Mouse (Mus musculus): Measurements from ENCODE around the gene Kidins220. TPM values are rescaled to one million over a fixed set of nuclear protein-coding genes. Genes with fewer than 3 reads are reported as not detected.

Gene Kidins220
- total RNA-seq, 2 experiments from 2014 or later, result 43.8 to 50.9 TPM

GRCm38 (mm10) chr12:24963393-24964022 is 11.2 kb upstream of the Kidins220 start:
- no peak for DNase-seq

GRCm38 (mm10) chr12:24965406-24965805 is 9.3 kb upstream of the Kidins220 start:
- DNase-seq, result no peak

DNA sequence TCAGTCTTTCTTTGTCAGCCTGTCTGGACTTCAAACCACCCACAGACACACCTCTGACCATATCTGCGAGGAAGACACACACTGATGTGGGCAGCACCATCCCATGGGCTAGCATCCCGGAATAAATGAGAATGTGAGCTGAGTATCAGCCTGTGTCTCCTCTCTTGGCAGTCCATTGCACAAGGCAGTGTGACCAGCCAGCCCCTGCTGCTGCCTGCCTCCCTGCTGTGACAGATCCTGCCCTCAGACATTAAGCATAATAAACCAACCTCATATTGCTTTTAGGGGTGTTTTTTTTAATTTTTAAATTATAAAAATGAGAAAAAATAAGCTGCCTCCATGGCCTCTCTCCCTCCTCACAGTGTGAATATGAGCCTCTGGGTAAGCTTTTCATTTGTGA is 8.7 kb upstream of the Kidins220 start:
- no peak for DNase-seq

DNA sequence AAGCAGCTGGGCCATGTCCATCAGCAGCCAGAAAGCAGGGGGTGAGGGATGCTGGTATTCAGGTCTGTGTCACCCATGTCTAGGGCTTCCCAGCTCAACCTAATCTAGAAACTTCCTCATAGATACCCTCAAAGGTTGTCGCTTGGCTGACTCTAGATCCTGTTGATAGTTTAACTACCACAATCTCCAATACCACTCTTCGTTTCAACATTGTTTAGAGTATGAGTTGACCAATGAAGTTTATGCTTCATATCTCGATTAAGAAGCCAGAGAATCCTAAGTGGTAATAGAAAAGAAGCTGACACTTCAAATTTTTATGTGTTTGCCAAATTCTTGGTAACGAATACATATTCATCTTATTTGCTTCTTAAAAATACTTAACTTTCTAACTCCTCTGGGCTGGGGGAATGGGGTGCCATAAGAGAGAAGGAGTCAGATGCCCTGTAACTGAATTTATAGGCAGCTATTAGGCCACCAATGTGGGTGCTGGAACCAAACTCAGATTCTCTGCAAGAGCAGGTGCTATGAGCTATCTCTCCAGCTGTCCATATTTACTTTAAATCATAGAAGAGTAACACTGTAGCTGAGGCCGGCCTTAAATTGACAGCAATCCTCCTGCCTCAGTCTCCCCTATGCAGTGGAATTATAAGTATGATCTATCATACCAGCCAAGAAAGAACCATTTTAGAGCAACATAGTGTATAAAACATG is 3.1 kb upstream of the Kidins220 start:
- DNase-seq, result no peak

DNA sequence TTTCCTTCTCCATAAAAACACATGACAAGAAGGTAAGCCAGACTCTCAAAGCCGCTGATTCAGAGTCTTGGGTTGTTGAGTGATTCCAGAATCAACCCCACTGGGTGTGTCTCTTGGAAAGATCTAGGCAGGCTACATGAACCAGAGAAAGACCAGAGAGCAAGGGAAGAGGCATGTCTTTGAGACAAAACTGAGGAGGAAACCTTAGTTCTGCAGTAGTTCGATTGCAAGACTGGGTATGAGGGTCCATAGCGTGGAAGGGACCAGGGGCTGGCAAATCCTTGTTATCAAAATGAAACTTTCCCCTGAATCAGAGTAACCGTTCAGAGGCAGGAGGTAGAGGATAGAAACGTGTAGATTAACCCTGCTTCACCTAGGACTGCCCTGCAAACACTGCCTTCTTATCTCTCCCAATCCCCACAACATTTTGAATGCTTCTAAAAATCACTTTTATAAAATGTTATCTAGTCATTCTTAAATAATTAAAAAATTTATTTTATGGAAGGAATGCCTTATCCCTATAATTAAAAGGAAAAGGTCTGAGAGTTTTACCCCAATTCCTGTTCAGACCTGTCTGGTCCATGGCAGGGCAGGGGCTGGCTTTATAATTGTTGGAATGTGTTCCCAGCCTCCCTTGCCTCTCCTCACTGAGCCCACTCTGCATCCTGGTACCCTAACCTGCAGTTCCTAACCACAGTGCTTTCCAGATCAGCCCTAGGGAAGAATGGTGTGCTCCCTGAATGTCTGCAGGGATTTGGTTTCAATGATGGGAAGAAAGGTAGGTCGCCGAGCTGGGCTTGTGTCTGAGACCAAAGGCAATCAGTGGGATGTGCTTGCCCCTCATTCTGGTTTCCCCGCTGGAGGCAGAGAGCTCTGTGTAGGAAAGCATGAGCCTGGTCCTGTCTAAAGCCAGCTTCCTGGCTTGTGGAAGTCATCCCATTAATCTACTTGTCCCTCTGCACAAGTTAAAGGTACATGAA is 2.1 kb upstream of the Kidins220 start:
- no peak for DNase-seq

DNA sequence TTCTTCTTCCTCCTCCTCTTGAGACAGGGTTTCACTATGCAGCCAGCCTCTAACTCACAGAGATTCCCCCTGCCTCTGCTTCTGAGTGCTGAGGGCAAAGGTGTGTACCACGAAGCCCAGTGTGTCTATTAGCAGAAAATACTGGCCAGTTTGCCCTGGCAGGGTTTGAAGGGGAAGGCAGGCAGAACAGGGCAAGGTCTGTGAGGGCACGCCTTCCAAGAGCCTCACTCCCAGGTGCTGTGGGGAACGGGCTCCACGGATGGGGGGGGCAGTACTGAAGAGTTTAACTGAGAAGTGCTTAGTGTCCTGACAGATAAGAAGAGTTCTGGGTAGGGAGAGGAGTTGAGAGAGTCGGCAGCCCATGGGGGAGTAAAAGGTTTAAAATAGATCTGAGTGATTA is 1.1 kb upstream of the Kidins220 start:
- no peak for DNase-seq

DNA sequence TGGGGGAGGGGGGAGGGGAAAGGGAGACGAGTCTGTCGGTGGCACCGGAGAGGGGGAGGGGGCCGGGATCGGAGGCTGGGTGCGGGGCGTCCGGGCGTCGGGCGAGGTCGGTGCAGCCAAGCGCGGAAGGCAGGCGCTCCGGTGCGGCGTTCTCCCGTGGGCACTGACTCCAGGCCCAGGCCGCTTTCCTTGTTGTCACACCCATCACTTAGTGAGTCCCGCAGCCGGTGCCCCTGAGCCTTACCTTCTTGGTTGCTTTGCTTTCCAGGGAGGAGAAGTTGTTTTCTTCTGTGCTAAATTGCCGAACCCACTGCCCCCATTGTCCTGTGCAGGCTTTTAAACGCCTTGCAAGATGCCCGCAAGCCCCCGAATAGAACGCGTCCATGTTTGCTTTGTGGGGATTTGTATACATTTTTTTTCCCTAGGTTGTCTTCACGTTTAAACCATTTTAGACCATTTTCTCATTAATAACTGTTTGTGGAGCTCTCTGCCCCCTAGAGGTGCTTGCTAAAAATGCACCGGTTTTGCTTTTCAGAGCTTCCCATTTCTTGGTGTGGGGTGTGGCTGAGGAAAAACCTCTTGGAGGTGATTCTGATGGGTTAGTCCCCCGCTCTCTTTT is 499 bp downstream of the Kidins220 start:
- DNase-seq, result peak; percentile 24

- no peak for DNase-seq
Measured at GRCm38 (mm10) chr12:24985226-24985625, 10.5 kb downstream of the Kidins220 start.

GRCm38 (mm10) chr12:24995350-24995749 is 20.6 kb downstream of the Kidins220 start:
- DNase-seq, result no peak

DNA sequence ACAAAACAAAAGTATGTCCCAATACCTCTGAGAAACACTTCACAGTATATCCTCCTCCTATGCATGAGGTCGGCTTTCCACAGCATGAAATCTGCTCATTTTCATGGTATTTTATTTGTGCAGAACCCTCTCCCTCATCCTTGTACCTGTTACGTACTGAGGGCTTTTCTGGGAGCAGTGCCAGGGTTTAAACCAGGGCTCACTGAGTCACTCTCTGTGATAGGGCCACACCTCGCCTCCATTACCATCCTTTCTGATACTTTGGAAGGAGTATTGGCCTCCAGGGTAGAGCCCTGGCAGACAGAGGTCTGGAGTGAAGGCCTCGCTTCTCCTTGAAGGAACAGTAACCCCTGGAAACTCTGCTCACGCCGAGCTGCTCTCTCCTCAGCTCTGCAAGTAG is 30.6 kb downstream of the Kidins220 start:
- DNase-seq, result no peak

DNA sequence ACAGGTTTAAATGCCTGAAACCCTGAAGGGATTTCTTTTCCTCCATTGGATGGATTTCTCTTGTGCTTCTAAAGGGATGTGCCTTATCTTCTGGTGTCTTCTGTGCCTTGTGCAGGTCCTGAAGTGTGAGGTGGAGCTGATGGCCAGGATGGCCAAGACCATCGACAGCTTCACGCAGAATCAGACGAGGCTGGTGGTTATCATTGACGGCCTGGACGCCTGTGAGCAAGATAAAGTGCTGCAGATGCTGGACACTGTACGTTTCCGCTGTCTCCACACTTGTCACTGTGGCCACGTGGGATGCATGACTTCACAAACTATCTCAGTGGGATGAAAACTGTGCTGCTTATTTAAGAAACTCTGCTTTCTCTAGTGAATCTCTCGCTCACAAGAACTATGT is 35.2 kb downstream of the Kidins220 start:
- no peak for DNase-seq

DNA sequence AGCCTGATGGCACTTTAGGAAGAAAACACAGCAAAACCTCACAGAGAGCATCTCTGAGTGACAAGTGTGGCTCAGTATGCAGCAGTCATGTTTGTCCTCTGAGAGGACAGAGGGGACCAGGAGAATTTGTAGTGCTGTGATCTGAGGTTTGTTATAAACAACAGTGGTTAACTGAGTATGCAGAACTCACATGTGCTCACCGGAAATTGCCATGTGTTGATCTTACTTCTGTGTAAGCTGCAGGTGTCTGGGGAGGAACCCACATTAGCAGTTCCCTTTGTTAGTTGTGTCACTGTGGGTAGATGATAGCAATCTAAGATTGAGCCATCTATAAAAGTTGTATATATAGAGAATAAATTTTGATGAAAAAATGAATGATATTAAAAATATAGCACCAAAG is 35.7 kb downstream of the Kidins220 start:
- DNase-seq, result no peak

GRCm38 (mm10) chr12:25011733-25012367 is 37.1 kb downstream of the Kidins220 start:
- no peak for DNase-seq

GRCm38 (mm10) chr12:25012555-25013540 is 38.1 kb downstream of the Kidins220 start:
- DNase-seq, result no peak

GRCm38 (mm10) chr12:25014307-25014927 is 39.7 kb downstream of the Kidins220 start:
- no peak for DNase-seq

- no peak for DNase-seq
Measured at GRCm38 (mm10) chr12:25014938-25015337, 40.2 kb downstream of the Kidins220 start.

DNA sequence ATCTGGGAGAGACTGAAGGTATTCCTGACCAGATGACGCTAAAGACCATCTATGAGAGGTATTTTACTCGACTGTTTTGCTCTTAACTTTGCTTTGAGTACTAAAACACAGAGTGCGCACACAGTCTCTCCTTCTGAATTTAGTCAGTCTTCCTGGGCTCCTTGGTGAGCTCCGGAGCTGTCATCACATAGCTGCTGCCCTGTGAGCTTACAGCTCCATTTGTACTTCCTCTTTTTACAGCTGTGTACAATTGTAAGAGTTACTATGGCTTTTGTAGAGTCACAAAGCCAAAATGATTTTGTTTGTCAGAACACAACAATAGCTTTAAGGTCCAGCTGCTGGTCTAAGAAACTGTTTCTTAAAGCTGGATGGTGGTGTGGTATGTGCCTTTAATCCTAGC is 42.3 kb downstream of the Kidins220 start:
- DNase-seq, result no peak

- peak; percentile 20 for DNase-seq
Measured at GRCm38 (mm10) chr12:25021057-25021456, 46.3 kb downstream of the Kidins220 start.

GRCm38 (mm10) chr12:25024862-25025545 is 50.3 kb downstream of the Kidins220 start:
- DNase-seq, result no peak
